3 mouse cellular contexts compared by ENCODE assay signal in genomic region chr12:3092974-3093373, GRCm38 (mm10).
ATAC-seq and TF ChIP-seq lines count a peak whose summit lies in the region.
"Not testable (repeated sequence)": the region's sequence is repeated elsewhere in the genome, so short reads cannot be mapped to it uniquely, and the experiment has no call there.

No protein-coding gene starts in this region.

- not testable (repeated sequence) for H3K4me3 ChIP-seq in intestine, embryonic 15.5 days (replicated peaks); intestine, embryonic 16.5 days (ENCODE audit: low read length); intestine, postnatal 0 days (ENCODE audit: low read depth, low read length)

- peak; percentile 62; the same call in 1 of the 2 replicates for ATAC-seq in intestine, embryonic 15.5 days
- peak; percentile 62 for ATAC-seq in intestine, embryonic 16.5 days
- ATAC-seq in intestine, postnatal 0 days = peak; percentile 57

- H3K4me1 ChIP-seq in intestine, embryonic 15.5 days (replicated peaks); intestine, embryonic 16.5 days (ENCODE audit: control insufficient read depth, insufficient read depth, low read length); intestine, postnatal 0 days (replicated peaks; ENCODE audit: control insufficient read depth, insufficient read depth, low read length): not testable (repeated sequence)

- 40% methylated on average over 2 of the region's 3 CpGs for WGBS in intestine, embryonic 15.5 days
- WGBS in intestine, embryonic 16.5 days = 47% methylated on average over 2 of the region's 3 CpGs
- WGBS in intestine, postnatal 0 days = 56% methylated on average over 3 of the region's 3 CpGs

- not testable (repeated sequence) for H3K4me2 ChIP-seq in intestine, embryonic 15.5 days (replicated peaks); intestine, embryonic 16.5 days (ENCODE audit: low read depth, low read length); intestine, postnatal 0 days (replicated peaks; ENCODE audit: low read depth)

- H3K9ac ChIP-seq in intestine, embryonic 15.5 days; intestine, embryonic 16.5 days (ENCODE audit: low read depth, low read length); intestine, postnatal 0 days (ENCODE audit: low read depth, low read length): not testable (repeated sequence)

- not testable (repeated sequence) for H3K27me3 ChIP-seq in intestine, embryonic 15.5 days (replicated peaks); intestine, embryonic 16.5 days (replicated peaks; ENCODE audit: control insufficient read depth, insufficient read depth, low read length); intestine, postnatal 0 days (replicated peaks; ENCODE audit: control insufficient read depth, insufficient read depth, low read length)

- not testable (repeated sequence) for H3K36me3 ChIP-seq in intestine, embryonic 15.5 days; intestine, embryonic 16.5 days (ENCODE audit: control insufficient read depth, insufficient read depth, low read length); intestine, postnatal 0 days (ENCODE audit: control insufficient read depth, insufficient read depth)

- TF ChIP-seq CTCF in intestine, postnatal 0 days (IDR thresholded peaks at IDR 0.05; ENCODE audit: low read depth) = not testable (repeated sequence)

- not testable (repeated sequence) for H3K9me3 ChIP-seq in intestine, embryonic 15.5 days; intestine, embryonic 16.5 days (ENCODE audit: control insufficient read depth, low read length); intestine, postnatal 0 days (ENCODE audit: control insufficient read depth)

- not testable (repeated sequence) for H3K27ac ChIP-seq in intestine, embryonic 15.5 days; intestine, embryonic 16.5 days (ENCODE audit: low read length); intestine, postnatal 0 days (ENCODE audit: low read depth, low read length)
